Mouse (Mus musculus): ENCODE measurements around the gene Col15a1. TPM values are rescaled to one million over a fixed set of nuclear protein-coding genes. Genes with fewer than 3 reads are reported as not detected.

The Col15a1 gene
- polyA plus RNA-seq, 1 experiment from 2014 or later = 0.09 TPM

DNA sequence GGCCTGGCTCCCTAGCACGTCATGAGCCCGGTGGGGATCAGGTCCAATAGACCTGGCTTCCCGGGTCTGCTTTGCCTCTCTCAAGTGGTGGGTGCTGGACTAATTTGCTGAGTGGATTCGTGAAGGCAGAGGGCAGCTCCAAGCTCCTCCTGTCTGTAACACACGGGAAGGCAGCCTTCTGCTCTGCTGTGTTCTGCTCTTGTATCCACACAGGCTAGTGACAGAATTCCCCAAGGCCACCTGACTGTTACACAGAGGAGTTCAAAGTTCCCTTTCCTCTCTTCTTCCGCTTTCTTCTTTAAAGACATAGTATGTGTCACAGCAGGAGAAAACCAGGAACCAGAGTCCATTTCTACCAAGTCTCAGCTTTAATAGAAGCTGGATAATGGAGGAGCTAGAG lies 53.1 kb downstream of the Col15a1 start:
- ATAC-seq (no peak), DNase-seq (ENCODE audit: low read depth, low spot score) (no peak)
- POLR2A ChIA-PET = no interaction called here
- CTCF ChIA-PET = interaction anchor here (1.0 to 1.6 kb wide), 3 partner anchors 10 to 17 kb away, joined by 3 to 6 read pairs (median 3); no protein-coding TSS in a partner anchor
- TF ChIP-seq CTCF (IDR thresholded peaks at IDR 0.05) = no peak
- H3K27me3 ChIP-seq = no peaks in the 10 kb centered on the region
- in situ Hi-C loops (cut with MboI; ENCODE audit: low pct_unique_long_range_greater_than_20kb) = no loop called here

- in situ Hi-C loops (cut with MboI; ENCODE audit: low pct_unique_long_range_greater_than_20kb) = no loop called here
- ATAC-seq (no peak), DNase-seq (ENCODE audit: low read depth, low spot score) (no peak)
- CTCF ChIA-PET = interaction anchor here (1.7 kb wide), 2 partner anchors 8 to 10 kb away, joined by 6 to 7 read pairs; no protein-coding TSS in a partner anchor
- H3K27me3 ChIP-seq = no peaks in the 10 kb centered on the region
- POLR2A ChIA-PET = no interaction called here
- TF ChIP-seq CTCF (IDR thresholded peaks at IDR 0.05) = no peak
Observed at GRCm38 (mm10) chr4:47261919-47262318, 54.0 kb downstream of the Col15a1 start.

GRCm38 (mm10) chr4:47265555-47265954 lies 57.6 kb downstream of the Col15a1 start:
- no peak for ATAC-seq
- ChIA-PET POLR2A (no interaction called here), CTCF (interaction anchor here (1.5 kb wide), 1 partner anchor 9 kb away, joined by 4 read pairs; no protein-coding TSS in a partner anchor)
- in situ Hi-C loops (cut with MboI; ENCODE audit: low pct_unique_long_range_greater_than_20kb) = no loop called here
- H3K27me3 ChIP-seq = no peaks in the 10 kb centered on the region
- no peak for TF ChIP-seq CTCF (IDR thresholded peaks at IDR 0.05)
- no peak for DNase-seq (ENCODE audit: low read depth, low spot score)

- POLR2A ChIA-PET = no interaction called here
- CTCF ChIA-PET = interaction anchor here (1.2 to 2.5 kb wide), 3 partner anchors 10 to 79 kb away, joined by 3 to 7 read pairs (median 4); no protein-coding TSS in a partner anchor
- in situ Hi-C loops (cut with MboI; ENCODE audit: low pct_unique_long_range_greater_than_20kb) = no loop called here
- no peak for ATAC-seq
- no peak for DNase-seq (ENCODE audit: low read depth, low spot score)
- no peaks in the 10 kb centered on the region for H3K27me3 ChIP-seq
- TF ChIP-seq CTCF (IDR thresholded peaks at IDR 0.05) = no peak
Observed at GRCm38 (mm10) chr4:47272452-47273130, 64.6 kb downstream of the Col15a1 start.

- no peak for TF ChIP-seq CTCF (IDR thresholded peaks at IDR 0.05)
- POLR2A ChIA-PET = no interaction called here
- DNase-seq (ENCODE audit: low read depth, low spot score) = no peak
- H3K27me3 ChIP-seq = no peaks in the 10 kb centered on the region
- CTCF ChIA-PET = interaction anchor here (1.2 to 1.9 kb wide), 4 partner anchors 11 to 37 kb away, joined by 3 to 5 read pairs (median 4); no protein-coding TSS in a partner anchor
- no peak for ATAC-seq
- in situ Hi-C loops (cut with MboI; ENCODE audit: low pct_unique_long_range_greater_than_20kb) = no loop called here
Observed at GRCm38 (mm10) chr4:47273795-47274194, 65.8 kb downstream of the Col15a1 start.

GRCm38 (mm10) chr4:47274911-47275310 lies 67.0 kb downstream of the Col15a1 start:
- TF ChIP-seq CTCF (IDR thresholded peaks at IDR 0.05) = no peak
- in situ Hi-C loops (cut with MboI; ENCODE audit: low pct_unique_long_range_greater_than_20kb) = no loop called here
- ATAC-seq (peak; percentile 38), DNase-seq (ENCODE audit: low read depth, low spot score) (no peak)
- CTCF ChIA-PET = interaction anchor here (1.3 to 1.9 kb wide), 3 partner anchors 10 to 36 kb away, joined by 3 to 5 read pairs (median 4); no protein-coding TSS in a partner anchor
- H3K27me3 ChIP-seq = no peaks in the 10 kb centered on the region
- POLR2A ChIA-PET = no interaction called here

DNA sequence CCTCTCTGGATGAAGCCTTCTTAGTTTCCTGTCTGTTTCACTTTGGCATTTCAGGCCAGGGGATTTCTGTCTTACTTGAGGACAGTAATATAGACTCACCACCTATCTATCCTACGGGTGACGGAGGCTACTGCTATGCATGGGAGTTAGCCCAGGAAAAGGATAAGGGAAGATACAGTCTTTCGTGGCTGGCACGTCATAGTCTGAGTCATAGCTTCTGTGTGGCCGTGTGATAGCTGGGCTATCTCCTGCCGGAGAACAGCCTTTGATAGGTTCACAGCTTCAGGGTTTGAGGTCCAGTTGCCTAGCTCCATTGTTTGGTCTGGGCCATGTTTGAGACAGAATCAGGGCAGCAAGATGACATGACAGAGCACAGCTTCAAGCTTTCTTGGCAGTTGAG lies 70.4 kb downstream of the Col15a1 start:
- CTCF ChIA-PET = no interaction called here
- POLR2A ChIA-PET = interaction anchor here (0.6 kb wide), 1 partner anchor 14 kb away, joined by 3 read pairs; no protein-coding TSS in a partner anchor
- DNase-seq (ENCODE audit: low read depth, low spot score) (no peak), ATAC-seq (no peak)
- in situ Hi-C loops (cut with MboI; ENCODE audit: low pct_unique_long_range_greater_than_20kb) = no loop called here
- H3K27me3 ChIP-seq = no peaks in the 10 kb centered on the region
- no peak for TF ChIP-seq CTCF (IDR thresholded peaks at IDR 0.05)

DNA sequence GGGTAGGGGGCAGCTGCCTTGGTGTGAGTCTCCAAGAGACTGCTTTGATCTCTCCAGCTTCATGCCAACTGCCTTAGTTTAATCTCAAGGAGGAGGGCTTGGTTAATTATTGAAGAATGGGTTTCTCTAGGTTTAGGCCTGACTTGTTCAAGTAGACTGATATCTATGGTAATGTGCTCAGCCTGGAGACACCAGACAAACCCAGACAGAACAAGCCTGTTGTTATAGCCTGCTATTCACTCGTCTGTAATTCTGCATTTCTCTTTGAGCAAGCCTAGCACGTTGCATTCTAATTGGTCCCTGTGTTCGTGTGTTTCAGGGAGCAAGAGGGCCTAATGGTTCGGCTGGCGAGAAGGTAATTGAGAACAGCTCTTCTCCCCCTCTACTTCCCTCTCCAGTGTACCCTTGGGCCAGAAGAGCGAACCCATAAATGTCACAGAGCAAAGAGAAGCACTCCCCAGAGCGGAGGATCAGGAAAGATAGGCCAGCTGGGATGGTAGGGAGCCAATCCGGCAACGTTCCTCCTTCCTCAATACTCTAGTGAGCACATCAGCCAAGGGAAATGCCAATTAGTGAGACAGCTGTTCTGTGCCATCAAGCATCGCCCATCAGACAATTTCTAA lies 71.2 kb downstream of the Col15a1 start:
- CTCF ChIA-PET = no interaction called here
- no peak for DNase-seq (ENCODE audit: low read depth, low spot score)
- in situ Hi-C loops (cut with MboI; ENCODE audit: low pct_unique_long_range_greater_than_20kb) = no loop called here

GRCm38 (mm10) chr4:47280126-47280525 lies 72.2 kb downstream of the Col15a1 start:
- POLR2A ChIA-PET = no interaction called here
- DNase-seq (ENCODE audit: low read depth, low spot score) (no peak), ATAC-seq (peak; percentile 41)
- TF ChIP-seq CTCF (IDR thresholded peaks at IDR 0.05) = no peak
- CTCF ChIA-PET = no interaction called here
- in situ Hi-C loops (cut with MboI; ENCODE audit: low pct_unique_long_range_greater_than_20kb) = no loop called here
- H3K27me3 ChIP-seq = no peaks in the 10 kb centered on the region

More for the DNA sequence above, 71.2 kb downstream of the Col15a1 start:
- no peak for TF ChIP-seq CTCF (IDR thresholded peaks at IDR 0.05)
- no peaks in the 10 kb centered on the region for H3K27me3 ChIP-seq
- POLR2A ChIA-PET = no interaction called here
- no peak for ATAC-seq

DNA sequence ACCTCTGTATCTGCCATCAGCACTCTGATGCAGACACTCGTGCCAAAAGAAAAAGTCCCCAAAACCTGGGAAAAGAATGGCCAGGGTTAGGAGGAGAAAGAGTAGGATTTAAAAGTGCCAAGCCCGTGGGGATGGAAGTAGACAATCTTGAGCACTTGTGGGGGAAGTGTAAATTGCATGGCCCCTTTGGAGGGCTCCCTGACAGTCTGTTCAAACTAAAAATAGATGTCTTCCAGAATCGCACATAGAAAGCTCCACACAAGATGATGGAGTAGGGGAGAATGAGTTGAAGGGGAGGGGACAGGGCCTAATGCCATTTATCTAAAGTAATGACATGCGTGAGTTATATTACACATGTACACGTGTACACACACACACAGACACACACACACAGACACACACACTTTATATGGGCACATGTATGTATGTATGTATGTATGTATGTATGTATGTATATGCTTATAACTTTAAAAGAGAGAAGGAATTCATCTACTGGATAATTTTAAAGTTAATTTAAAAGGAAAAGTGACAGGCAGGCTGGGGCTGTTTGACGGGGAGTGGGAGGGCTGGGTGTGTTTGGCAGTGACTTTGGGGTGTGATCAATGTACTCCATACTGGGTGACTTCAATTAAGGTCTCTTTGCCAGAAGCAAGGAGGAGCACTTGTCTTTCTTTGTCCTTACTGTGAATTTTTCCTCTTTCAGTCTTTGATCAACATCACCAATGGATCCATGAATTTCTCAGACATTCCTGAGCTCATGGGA lies 74.1 kb downstream of the Col15a1 start:
- DNase-seq (ENCODE audit: low read depth, low spot score) (no peak), ATAC-seq (no peak)
- no peak for TF ChIP-seq CTCF (IDR thresholded peaks at IDR 0.05)
- H3K27me3 ChIP-seq = no peaks in the 10 kb centered on the region
- in situ Hi-C loops (cut with MboI; ENCODE audit: low pct_unique_long_range_greater_than_20kb) = no loop called here
- ChIA-PET POLR2A (no interaction called here), CTCF (interaction anchor here (1.0 to 1.5 kb wide), 2 partner anchors 31 to 77 kb away, joined by 3 to 4 read pairs; no protein-coding TSS in a partner anchor)

Measured in Patski (cell line).